Mouse (Mus musculus) erythroblast, embryonic 14.5 days (primary cell): Measurements from ENCODE around the gene Trpm3.

Experiments
- GATA1 ChIP-seq: IDR thresholded peaks from 2 replicates; pipeline ENCODE4 v1.6.1; 2012; ENCODE audit warnings: low read length, inconsistent platforms, mixed read lengths
- TAL1 ChIP-seq: IDR thresholded peaks from 3 replicates; pipeline ENCODE4 v1.6.1; 2012; ENCODE audit warnings: low read length, inconsistent platforms, mixed read lengths

DNA sequence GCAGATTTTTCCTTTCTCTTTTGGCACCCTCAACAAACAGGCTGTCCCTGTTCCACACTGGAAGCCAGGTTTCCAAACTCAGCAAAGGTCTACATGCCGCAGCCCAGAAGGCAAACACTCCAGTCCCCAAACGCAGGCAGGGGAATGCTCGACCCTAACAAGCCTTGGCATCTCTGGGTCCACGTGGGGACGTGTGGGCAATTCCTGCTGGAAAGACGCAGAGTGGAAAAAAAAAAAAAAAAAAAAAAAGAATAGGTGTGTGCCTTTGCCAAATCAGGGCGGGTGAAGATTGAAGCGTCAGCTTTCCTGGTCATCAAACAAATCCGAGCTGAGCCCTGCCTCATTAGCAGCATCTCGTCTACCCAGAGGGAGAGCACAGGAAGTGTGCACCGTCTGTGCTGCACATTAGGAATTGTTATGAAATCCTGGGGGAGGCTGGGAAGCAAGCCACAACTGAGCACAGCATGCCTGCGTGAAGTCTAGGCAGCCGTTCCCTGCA lies 614.5 kb downstream of the Trpm3 start:
- TF ChIP-seq TAL1 (no peak), GATA1 (no peak)
